Mouse (Mus musculus) ES-Bruce4 (cell line): ENCODE data around the gene Slc25a10.

Experiments
- CTCF ChIP-seq: IDR thresholded peaks from one replicate; pipeline ENCODE4 v1.8.1; 2011; ENCODE audit warnings: low read depth, low read length
- EP300 ChIP-seq: IDR thresholded peaks from 2 replicates; pipeline ENCODE4 v1.6.1; 2011; ENCODE audit warnings: low read depth, low read length; ENCODE audit not compliant: insufficient read depth
- POLR2A ChIP-seq: IDR thresholded peaks from one replicate; pipeline ENCODE4 v1.8.1; 2011; ENCODE audit warnings: low read length; ENCODE audit not compliant: insufficient read depth

DNA sequence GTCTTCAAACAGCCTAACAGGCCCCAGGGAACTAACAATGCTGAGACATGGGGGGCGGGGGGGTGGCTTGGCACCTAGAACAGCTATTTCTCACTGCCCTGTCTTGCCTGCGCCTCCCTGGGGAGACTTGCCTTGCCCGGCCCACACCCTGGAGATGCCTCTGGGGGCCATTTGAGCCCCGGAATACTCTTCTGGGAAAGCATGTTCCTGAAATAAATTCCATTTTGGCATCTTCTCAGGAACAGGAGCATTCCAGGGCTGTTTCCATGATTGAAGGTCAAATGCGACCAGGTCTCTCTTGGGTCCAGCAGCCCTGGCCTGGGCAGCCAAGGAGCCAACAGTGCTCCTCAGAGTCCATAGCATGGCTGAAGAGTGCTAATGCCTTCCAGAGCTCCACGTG, 50.7 kb downstream of the Slc25a10 start:
- TF ChIP-seq POLR2A = no peak
- no peak for TF ChIP-seq EP300
- TF ChIP-seq CTCF = no peak
